Mouse (Mus musculus): ENCODE results near the gene H1foo.

- TF ChIP-seq CTCF (IDR thresholded peaks at IDR 0.05; ENCODE audit: control insufficient read depth, insufficient read depth, insufficient replicate concordance, low read depth, low read length) (no peak), POLR2A (IDR thresholded peaks at IDR 0.05; ENCODE audit: control insufficient read depth, low read depth, low read length) (no peak)
Measured at GRCm38 (mm10) chr6:115999227-115999626, 54.5 kb downstream of the H1foo start.
